Mouse (Mus musculus): Measurements from ENCODE around the gene Siva1. TPM values are rescaled to one million over a fixed set of nuclear protein-coding genes. Genes with fewer than 3 reads are reported as not detected.

The Siva1 gene
- polyA plus RNA-seq, 1 experiment from 2014 or later = 54.5 TPM

DNA sequence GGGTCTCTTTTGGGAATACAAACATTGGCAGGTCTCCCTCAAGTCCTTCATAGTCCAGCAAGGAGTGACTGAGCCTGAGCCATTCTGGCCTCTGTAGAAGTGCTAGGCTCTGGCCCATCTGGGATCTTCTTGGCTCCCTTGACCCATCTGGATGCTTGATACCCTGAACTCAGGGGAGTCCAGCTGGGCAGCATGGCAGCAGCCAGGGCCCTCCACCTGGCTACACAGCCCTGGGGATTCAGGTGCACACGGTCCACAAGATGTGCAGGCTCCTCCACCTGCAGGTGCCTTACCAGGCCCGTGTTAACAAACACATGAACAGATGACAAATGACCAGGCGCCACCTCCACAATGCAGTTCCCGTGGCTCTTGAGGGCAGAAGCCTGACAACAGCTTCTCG, 20.2 kb downstream of the Siva1 start:
- Histone ChIP-seq H3K9ac (ENCODE audit: low read depth, low read length) (no peak overlapping the region), H3K27ac (ENCODE audit: low read depth, low read length) (no peak overlapping the region), H3K36me3 (ENCODE audit: control insufficient read depth, insufficient read depth) (peaks cover 73% of the 10 kb centered on the region), H3K27me3 (replicated peaks; ENCODE audit: control insufficient read depth, insufficient read depth, low read length) (no peaks in the 10 kb centered on the region), H3K4me1 (replicated peaks; ENCODE audit: control insufficient read depth, insufficient read depth, low read length) (peaks cover 32% of the 10 kb centered on the region), H3K9me3 (ENCODE audit: control insufficient read depth) (no peaks in the 10 kb centered on the region), H3K4me3 (ENCODE audit: low read depth, low read length) (no peak overlapping the region), H3K4me2 (replicated peaks; ENCODE audit: low read depth) (no peak overlapping the region)
- ATAC-seq = no peak
- TF ChIP-seq CTCF (IDR thresholded peaks at IDR 0.05; ENCODE audit: low read depth) = no peak
- WGBS = 35% methylated on average over 5 of the region's 5 CpGs

DNA sequence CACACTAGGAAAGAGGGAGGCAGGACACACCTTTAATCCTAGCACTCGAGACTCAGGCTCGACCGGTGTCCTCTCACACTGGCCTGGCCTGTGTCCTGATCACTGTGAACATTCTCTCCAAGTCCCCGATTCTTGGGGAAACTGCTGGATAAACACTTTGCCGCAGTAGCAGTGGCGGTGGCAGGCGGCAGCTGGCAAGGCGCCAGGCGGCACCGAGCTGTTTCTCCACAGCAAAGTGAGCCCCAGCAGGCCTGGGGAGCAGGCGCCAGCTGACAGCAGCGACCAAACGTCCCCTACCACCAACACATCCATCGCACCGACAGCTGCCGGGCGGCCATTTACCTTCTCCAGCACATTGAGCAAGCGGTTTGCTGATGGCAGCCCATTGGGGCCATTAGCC, 21.0 kb downstream of the Siva1 start:
- H3K4me1 ChIP-seq (replicated peaks; ENCODE audit: control insufficient read depth, insufficient read depth, low read length) = peaks cover 30% of the 10 kb centered on the region
- no peak for ATAC-seq
- no peak for TF ChIP-seq CTCF (IDR thresholded peaks at IDR 0.05; ENCODE audit: low read depth)
- H3K9ac ChIP-seq (ENCODE audit: low read depth, low read length) = peak overlapping the region; percentile 26; the same call in 1 of the 2 replicates
- 21% methylated on average over 18 of the region's 18 CpGs for WGBS
- peak overlapping the region; percentile 62 for H3K27ac ChIP-seq (ENCODE audit: low read depth, low read length)
- no peaks in the 10 kb centered on the region for H3K27me3 ChIP-seq (replicated peaks; ENCODE audit: control insufficient read depth, insufficient read depth, low read length)
- H3K4me2 ChIP-seq (replicated peaks; ENCODE audit: low read depth) = peak overlapping the region; percentile 37
- H3K4me3 ChIP-seq (ENCODE audit: low read depth, low read length) = no peak overlapping the region
- H3K36me3 ChIP-seq (ENCODE audit: control insufficient read depth, insufficient read depth) = peaks cover 79% of the 10 kb centered on the region
- no peaks in the 10 kb centered on the region for H3K9me3 ChIP-seq (ENCODE audit: control insufficient read depth)

DNA sequence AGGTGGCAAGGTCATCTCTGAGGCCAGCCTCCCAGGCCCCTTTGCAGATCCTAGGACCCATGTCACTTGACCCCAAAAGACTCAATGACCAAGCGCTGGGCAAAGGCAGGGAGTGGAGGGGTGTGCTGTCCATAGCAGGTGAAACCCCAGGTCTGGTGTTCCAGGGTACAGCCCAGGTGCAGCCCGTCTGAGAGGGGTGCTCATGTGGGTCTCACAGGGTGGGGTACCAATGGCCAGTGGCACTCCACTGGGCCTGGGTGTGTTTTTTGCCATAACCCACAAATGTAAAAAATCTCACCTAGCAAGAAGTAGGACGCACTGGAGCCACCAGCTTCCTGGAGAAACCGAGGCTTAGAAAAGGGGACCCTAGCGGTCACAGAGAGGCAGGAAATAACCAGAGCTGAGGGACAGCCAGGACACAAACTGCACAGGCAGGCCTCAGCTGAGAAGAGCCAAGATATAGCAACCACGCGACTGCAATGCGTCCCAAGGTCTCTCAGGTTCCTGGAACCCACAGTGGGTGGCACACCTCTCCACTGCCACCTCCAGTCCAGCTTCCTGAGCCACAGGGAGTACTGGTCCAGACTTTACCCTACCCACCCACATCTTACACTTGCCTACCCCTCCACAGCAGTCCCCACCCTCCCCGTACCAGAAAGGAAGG, 21.5 kb downstream of the Siva1 start:
- no peak for ATAC-seq
- Histone ChIP-seq H3K4me3 (ENCODE audit: low read depth, low read length) (no peak overlapping the region), H3K36me3 (ENCODE audit: control insufficient read depth, insufficient read depth) (peaks cover 79% of the 10 kb centered on the region), H3K27ac (ENCODE audit: low read depth, low read length) (peak overlapping the region; percentile 62), H3K9ac (ENCODE audit: low read depth, low read length) (peak overlapping the region; percentile 26; the same call in 1 of the 2 replicates), H3K4me2 (replicated peaks; ENCODE audit: low read depth) (peak overlapping the region; percentile 37), H3K27me3 (replicated peaks; ENCODE audit: control insufficient read depth, insufficient read depth, low read length) (no peaks in the 10 kb centered on the region), H3K9me3 (ENCODE audit: control insufficient read depth) (no peaks in the 10 kb centered on the region), H3K4me1 (replicated peaks; ENCODE audit: control insufficient read depth, insufficient read depth, low read length) (peaks cover 32% of the 10 kb centered on the region)
- TF ChIP-seq CTCF (IDR thresholded peaks at IDR 0.05; ENCODE audit: low read depth) = peak; percentile 29; the same call in 1 of the 2 replicates
- 63% methylated on average over 9 of the region's 9 CpGs for WGBS

DNA sequence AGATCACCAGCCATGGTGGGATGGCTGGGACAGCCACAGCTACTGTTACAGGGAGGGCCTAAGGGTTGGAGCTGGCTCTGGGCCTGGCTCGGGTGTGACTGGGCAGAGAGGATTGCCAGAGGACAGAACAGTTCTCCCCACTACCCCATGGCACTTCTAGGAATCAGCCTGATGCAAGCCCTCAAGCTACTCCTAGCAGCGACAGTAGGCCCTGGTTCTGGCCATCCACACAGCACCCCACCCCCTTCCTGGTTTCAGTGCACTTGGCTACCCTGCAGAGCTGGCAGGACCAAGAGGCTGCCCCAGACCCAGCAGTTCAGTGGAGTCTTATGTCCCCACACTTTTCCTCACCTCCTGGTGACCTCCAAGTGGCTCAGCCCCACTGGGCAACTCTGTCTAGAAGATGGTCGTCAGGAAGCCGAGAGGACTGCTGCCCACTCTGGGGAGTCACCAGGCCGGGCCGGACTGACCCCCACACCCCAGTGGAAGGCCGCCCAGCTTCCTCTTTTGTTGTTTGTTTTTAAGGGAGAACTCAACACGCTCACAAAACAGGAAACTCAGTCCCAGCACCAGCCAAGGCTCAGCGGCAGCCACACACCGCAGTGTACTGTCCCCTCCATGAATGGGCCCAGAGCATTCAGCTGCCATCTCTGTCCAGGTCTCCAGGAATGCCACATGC, 23.3 kb downstream of the Siva1 start:
- no peak for TF ChIP-seq CTCF (IDR thresholded peaks at IDR 0.05; ENCODE audit: low read depth)
- peaks cover 69% of the 10 kb centered on the region for H3K36me3 ChIP-seq (ENCODE audit: control insufficient read depth, insufficient read depth)
- WGBS = 77% methylated on average over 10 of the region's 10 CpGs
- no peak overlapping the region for H3K4me3 ChIP-seq (ENCODE audit: low read depth, low read length)
- no peak overlapping the region; the same call in 1 of the 2 replicates for H3K4me2 ChIP-seq (replicated peaks; ENCODE audit: low read depth)
- peaks cover 27% of the 10 kb centered on the region for H3K4me1 ChIP-seq (replicated peaks; ENCODE audit: control insufficient read depth, insufficient read depth, low read length)
- H3K27ac ChIP-seq (ENCODE audit: low read depth, low read length) = peak overlapping the region; percentile 0; the same call in 1 of the 2 replicates
- no peaks in the 10 kb centered on the region for H3K9me3 ChIP-seq (ENCODE audit: control insufficient read depth)
- H3K27me3 ChIP-seq (replicated peaks; ENCODE audit: control insufficient read depth, insufficient read depth, low read length) = no peaks in the 10 kb centered on the region
- H3K9ac ChIP-seq (ENCODE audit: low read depth, low read length) = no peak overlapping the region
- no peak for ATAC-seq

DNA sequence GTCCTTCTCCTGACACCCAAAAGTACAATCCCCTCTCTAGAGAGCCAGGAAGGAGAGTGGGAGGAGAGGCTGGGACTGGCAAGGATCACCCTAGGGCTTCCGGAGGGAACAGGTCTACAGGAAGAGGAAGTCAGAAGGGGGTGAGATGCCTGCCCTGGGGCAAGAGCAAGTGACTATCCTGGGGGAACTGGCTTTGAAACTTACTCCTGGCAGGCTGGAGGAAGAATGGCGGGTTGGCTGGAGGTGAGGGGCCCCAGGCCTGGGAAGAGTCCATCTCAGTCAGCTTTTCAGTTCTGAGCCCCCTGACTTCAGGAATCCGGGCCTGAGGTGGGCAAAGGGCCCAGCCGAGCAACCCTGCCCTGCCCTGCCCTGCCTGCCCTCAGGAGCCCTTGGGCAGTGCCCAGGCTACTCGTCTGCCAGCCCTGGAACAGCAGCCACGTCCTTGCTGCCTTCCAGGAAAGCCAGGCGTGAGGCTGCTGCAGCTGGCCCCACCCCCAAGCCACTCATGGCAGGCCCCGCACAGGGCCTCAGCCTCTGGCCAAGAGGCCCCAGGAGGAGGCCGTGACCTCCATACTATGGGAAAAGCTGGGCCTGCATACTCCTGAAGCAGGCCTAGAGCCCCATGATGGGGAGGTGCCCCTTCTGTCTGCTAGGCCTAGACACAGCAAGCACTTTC, 26.4 kb downstream of the Siva1 start:
- peak overlapping the region; percentile 95 for H3K4me3 ChIP-seq (ENCODE audit: low read depth, low read length)
- peaks cover 19% of the 10 kb centered on the region for H3K4me1 ChIP-seq (replicated peaks; ENCODE audit: control insufficient read depth, insufficient read depth, low read length)
- H3K27ac ChIP-seq (ENCODE audit: low read depth, low read length) = peak overlapping the region; percentile 99
- peak overlapping the region; percentile 86 for H3K4me2 ChIP-seq (replicated peaks; ENCODE audit: low read depth)
- TF ChIP-seq CTCF (IDR thresholded peaks at IDR 0.05; ENCODE audit: low read depth) = no peak
- ATAC-seq = peak; percentile 19; the same call in 1 of the 2 replicates
- H3K36me3 ChIP-seq (ENCODE audit: control insufficient read depth, insufficient read depth) = peaks cover 56% of the 10 kb centered on the region
- no peaks in the 10 kb centered on the region for H3K9me3 ChIP-seq (ENCODE audit: control insufficient read depth)
- WGBS = 23% methylated on average over 9 of the region's 9 CpGs
- no peaks in the 10 kb centered on the region for H3K27me3 ChIP-seq (replicated peaks; ENCODE audit: control insufficient read depth, insufficient read depth, low read length)
- peak overlapping the region; percentile 17 for H3K9ac ChIP-seq (ENCODE audit: low read depth, low read length)

DNA sequence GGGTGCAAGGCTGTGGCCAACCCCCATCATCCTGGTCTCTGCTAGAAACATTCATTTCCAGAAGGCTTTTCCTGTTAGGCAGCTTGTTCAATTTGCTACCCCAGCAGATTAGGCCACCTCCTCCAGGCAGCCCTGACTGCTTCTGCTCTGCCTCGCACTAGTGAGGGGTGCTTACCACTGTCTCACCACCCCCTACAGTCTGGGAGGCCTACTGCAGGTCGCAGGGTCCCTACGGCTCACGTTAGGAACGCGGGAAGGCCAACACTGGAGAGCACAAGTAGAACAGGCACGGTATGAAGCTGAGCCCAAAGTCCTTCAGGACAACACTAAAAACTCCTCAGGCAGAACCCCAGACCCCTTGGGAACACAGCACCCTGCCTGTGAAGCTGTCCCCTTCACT, 27.4 kb downstream of the Siva1 start:
- ATAC-seq = no peak

More for the DNA sequence above, 27.4 kb downstream of the Siva1 start:
- TF ChIP-seq CTCF (IDR thresholded peaks at IDR 0.05; ENCODE audit: low read depth) = peak; percentile 67
- Histone ChIP-seq H3K27me3 (replicated peaks; ENCODE audit: control insufficient read depth, insufficient read depth, low read length) (no peaks in the 10 kb centered on the region), H3K4me1 (replicated peaks; ENCODE audit: control insufficient read depth, insufficient read depth, low read length) (peaks cover 18% of the 10 kb centered on the region), H3K9ac (ENCODE audit: low read depth, low read length) (peak overlapping the region; percentile 17; the same call in 1 of the 2 replicates), H3K27ac (ENCODE audit: low read depth, low read length) (peak overlapping the region; percentile 99), H3K9me3 (ENCODE audit: control insufficient read depth) (no peaks in the 10 kb centered on the region), H3K4me3 (ENCODE audit: low read depth, low read length) (peak overlapping the region; percentile 95), H3K4me2 (replicated peaks; ENCODE audit: low read depth) (peak overlapping the region; percentile 86), H3K36me3 (ENCODE audit: control insufficient read depth, insufficient read depth) (peaks cover 45% of the 10 kb centered on the region)
- 47% methylated on average over 7 of the region's 7 CpGs for WGBS

Measured in intestine, postnatal 0 days (tissue).